Mouse (Mus musculus) limb, embryonic 11.5 days (tissue): Measurements from ENCODE around the gene Gm6526. TPM values are rescaled to one million over a fixed set of nuclear protein-coding genes. Genes with fewer than 3 reads are reported as not detected.
"Not testable (repeated sequence)": the region's sequence is repeated elsewhere in the genome, so short reads cannot be mapped to it uniquely, and the experiment has no call there.

Experiments used
- ATAC-seq: fragments of 200-750 bp; cut with Nextera tagmentation; 2 replicates; pipeline ENCODE4 v1.8.0; 2017; ENCODE audit warnings: low read depth; ENCODE audit not compliant: insufficient number of reproducible peaks, low FRiP score, low TSS enrichment
- DNase-seq: peaks from one replicate; pipeline ENCODE4 v3.0.0-alpha.2; 2015; ENCODE audit warnings: low spot score
- H3K27ac ChIP-seq: fragments of 300-500 bp; sonication (generic); replicated peaks from 2 replicates; pipeline ENCODE4 v1.5.1; 2014; ENCODE audit warnings: low read depth, mild to moderate bottlenecking, low read length
- H3K27me3 ChIP-seq: fragments of 300-500 bp; sonication (generic); 2 replicates; pipeline ENCODE4 v1.6.1; 2014; ENCODE audit warnings: mild to moderate bottlenecking, low read length, mixed read lengths; ENCODE audit not compliant: control insufficient read depth, insufficient read depth
- H3K36me3 ChIP-seq: fragments of 300-500 bp; sonication (generic); 2 replicates; pipeline ENCODE4 v1.6.1; 2014; ENCODE audit warnings: mild to moderate bottlenecking, low read length, moderate library complexity, mixed read lengths; ENCODE audit not compliant: control insufficient read depth, insufficient read depth
- H3K4me1 ChIP-seq: fragments of 300-500 bp; sonication (generic); 2 replicates; pipeline ENCODE4 v1.6.1; 2014; ENCODE audit warnings: low read length, mixed read lengths; ENCODE audit not compliant: control insufficient read depth, insufficient read depth
- H3K4me2 ChIP-seq: fragments of 300-500 bp; sonication (generic); 2 replicates; pipeline ENCODE4 v1.6.1; 2014; ENCODE audit warnings: low read depth, mild to moderate bottlenecking, moderate library complexity; ENCODE audit not compliant: severe bottlenecking
- H3K4me3 ChIP-seq: fragments of 300-500 bp; sonication (generic); 2 replicates; pipeline ENCODE4 v1.5.1; 2014; ENCODE audit warnings: low read depth, low read length
- H3K9ac ChIP-seq: fragments of 300-500 bp; sonication (generic); 2 replicates; pipeline ENCODE4 v1.6.1; 2014; ENCODE audit warnings: mild to moderate bottlenecking, low read length
- H3K9me3 ChIP-seq: fragments of 300-500 bp; sonication (generic); 2 replicates; pipeline ENCODE4 v1.6.1; 2016; ENCODE audit warnings: low read length; ENCODE audit not compliant: control insufficient read depth
- WGBS: fragments of 180-500 bp; shearing (Covaris S2); extraction: QIAGEN DNeasy Blood & Tissue Kit; methylation state at CpG from one replicate; pipeline ENCODE4 v1.1.7; 2014; 5-methylcytosine and 5-hydroxymethylcytosine counted together
- polyA plus RNA-seq: library from polyadenylated mRNA; unstranded; fragments of >200 nt; fragmentation: Nextera tagmentation; extraction: Ambion mirVana; gene quantifications from 2 replicates; pipeline ENCODE4 v1.2.1, GENCODE M21; 2014

Gm6526 gene
- not detected in 2 replicates for polyA plus RNA-seq

- H3K4me1 ChIP-seq, H3K4me3 ChIP-seq, DNase-seq, H3K27ac ChIP-seq, H3K4me2 ChIP-seq, H3K27me3 ChIP-seq, H3K36me3 ChIP-seq, H3K9me3 ChIP-seq, H3K9ac ChIP-seq, ATAC-seq: not testable (repeated sequence)
- 78% methylated on average over 4 of the region's 4 CpGs for WGBS
Measured at GRCm38 (mm10) chr14:43747566-43747965, at the start of gene Gm6526. Gene Gm6526 (plus strand): TSS chr14:43747866.

- H3K36me3 ChIP-seq, ATAC-seq, H3K9ac ChIP-seq, H3K4me1 ChIP-seq, H3K4me2 ChIP-seq, H3K9me3 ChIP-seq, DNase-seq, H3K27me3 ChIP-seq, H3K4me3 ChIP-seq, H3K27ac ChIP-seq: not testable (repeated sequence)
- WGBS: 96% methylated on average over 2 of the region's 3 CpGs
Measured at GRCm38 (mm10) chr14:43727385-43727784, 20.3 kb upstream of the Gm6526 start, which contains the start of gene Gm16506. Gene Gm16506 (minus strand): TSS chr14:43727485.

- H3K27me3 ChIP-seq, H3K9me3 ChIP-seq, H3K27ac ChIP-seq, ATAC-seq, H3K9ac ChIP-seq, H3K4me2 ChIP-seq, H3K4me1 ChIP-seq, H3K4me3 ChIP-seq, H3K36me3 ChIP-seq, DNase-seq: not testable (repeated sequence)
- WGBS: 86% methylated on average over 3 of the region's 3 CpGs
Measured at GRCm38 (mm10) chr14:43784645-43785044, 37.0 kb downstream of the Gm6526 start, which contains the start of gene Gm8180. Gene Gm8180 (minus strand): TSS chr14:43784745.

DNA sequence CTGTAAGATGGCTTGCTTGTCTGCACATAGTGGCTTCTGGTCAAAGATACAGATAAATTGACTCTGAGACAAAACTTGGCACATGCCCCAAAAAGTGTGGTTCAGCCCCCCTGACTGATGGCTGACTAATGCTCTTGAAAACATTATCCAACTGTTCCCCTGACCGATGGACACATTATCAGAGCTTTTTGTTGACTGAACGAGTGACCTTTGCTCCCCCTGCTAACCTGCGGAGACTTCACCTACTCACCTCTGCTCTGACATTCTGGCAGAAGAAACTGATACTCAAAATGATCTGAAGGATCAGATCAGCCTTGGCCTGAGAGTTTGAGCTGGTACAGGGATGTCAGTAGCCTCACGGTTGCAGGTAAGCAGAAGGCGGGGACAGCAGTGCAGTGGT lies 46.1 kb downstream of the Gm6526 start:
- H3K4me2 ChIP-seq, H3K27me3 ChIP-seq, ATAC-seq, H3K9ac ChIP-seq, H3K36me3 ChIP-seq, H3K4me1 ChIP-seq, H3K27ac ChIP-seq, H3K9me3 ChIP-seq, H3K4me3 ChIP-seq, DNase-seq: not testable (repeated sequence)
- 80% methylated on average over 5 of the region's 5 CpGs for WGBS

- H3K9ac ChIP-seq: no peak overlapping the region
- ATAC-seq (peak; percentile 57; the same call in 1 of the 2 replicates), DNase-seq (no peak)
- WGBS: 22% methylated on average over 12 of the region's 14 CpGs
- no peaks in the 10 kb centered on the region for H3K4me1 ChIP-seq
- peak overlapping the region; percentile 17; the same call in 1 of the 2 replicates for H3K4me2 ChIP-seq
- H3K27ac ChIP-seq: no peak overlapping the region
- H3K36me3 ChIP-seq: no peaks in the 10 kb centered on the region
- H3K27me3 ChIP-seq: no peaks in the 10 kb centered on the region
- no peaks in the 10 kb centered on the region for H3K9me3 ChIP-seq
- H3K4me3 ChIP-seq: no peak overlapping the region
Measured at GRCm38 (mm10) chr14:43796069-43796904, 48.6 kb downstream of the Gm6526 start.

DNA sequence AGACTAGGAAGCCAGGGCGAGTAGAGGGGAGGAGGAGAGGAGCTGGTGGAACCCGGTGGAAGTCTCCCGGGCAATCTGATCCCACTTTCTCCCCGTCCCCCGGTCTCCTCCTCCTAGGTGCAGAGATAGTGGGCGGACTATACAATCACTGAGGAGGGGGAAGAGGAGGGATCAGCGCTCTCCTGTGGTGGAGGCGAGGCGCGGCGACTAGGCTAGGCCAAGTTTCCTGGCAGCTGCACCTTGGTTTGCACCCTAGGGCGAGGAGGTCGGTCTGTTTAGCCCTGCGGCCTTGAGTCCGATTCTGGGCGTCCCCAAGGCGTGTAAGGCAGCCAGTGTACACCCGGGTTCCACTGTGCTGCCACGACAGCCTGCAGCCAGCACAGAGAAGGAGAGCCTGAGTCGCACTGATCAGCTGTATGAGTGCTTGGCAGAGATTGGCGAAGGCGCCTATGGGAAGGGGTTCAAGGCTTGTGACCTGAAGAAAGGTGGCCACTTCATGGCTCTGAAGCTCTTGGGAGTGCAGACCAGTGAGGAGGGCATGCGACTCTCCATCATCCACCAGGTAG lies 49.3 kb downstream of the Gm6526 start:
- not testable (repeated sequence) for H3K9me3 ChIP-seq, H3K27me3 ChIP-seq, H3K36me3 ChIP-seq, H3K4me1 ChIP-seq, H3K27ac ChIP-seq, H3K4me3 ChIP-seq, H3K9ac ChIP-seq
- WGBS: 13% methylated on average over 22 of the region's 23 CpGs
- ATAC-seq: peak; percentile 54; the same call in 1 of the 2 replicates
- peak; percentile 21 for DNase-seq
- peak overlapping the region; percentile 17; the same call in 1 of the 2 replicates for H3K4me2 ChIP-seq

GRCm38 (mm10) chr14:43804435-43804834 lies 56.8 kb downstream of the Gm6526 start:
- not testable (repeated sequence) for DNase-seq, H3K36me3 ChIP-seq, H3K27me3 ChIP-seq, ATAC-seq, H3K4me1 ChIP-seq, H3K27ac ChIP-seq, H3K9me3 ChIP-seq, H3K4me3 ChIP-seq, H3K4me2 ChIP-seq, H3K9ac ChIP-seq
- WGBS: 11% methylated on average over 7 of the region's 7 CpGs
